ENCODE assay signal across 32 mouse cellular contexts in the genomic region with DNA sequence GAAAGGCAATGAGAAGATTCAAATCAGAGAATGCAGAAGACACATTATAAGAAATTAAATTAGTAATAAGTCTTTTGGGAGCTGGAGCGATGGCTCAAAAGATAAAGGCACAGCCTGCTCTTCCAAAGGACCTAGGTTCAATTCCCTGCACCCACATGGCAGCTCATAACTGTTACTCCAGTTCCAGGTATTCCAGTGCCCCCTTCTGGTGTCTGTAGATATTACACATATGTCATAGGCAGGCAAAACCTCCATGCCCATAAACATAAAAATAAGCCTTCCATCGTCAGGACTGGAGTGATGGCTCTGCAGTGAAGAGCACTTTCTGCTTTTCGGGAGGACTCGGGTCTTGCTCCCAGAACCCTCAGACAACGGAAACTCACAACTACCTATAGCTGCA.
DNase-seq lines count a peak whose midpoint lies in the region; ATAC-seq and TF ChIP-seq lines count a peak whose summit lies in the region.
"Had no signal": no experiment of that assay in that cellular context is flagged by ENCODE, and none has a peak within 500 bp of the region (broad histone marks: within the 10 kb centered on the region; RNA-seq: fewer than 3 reads in every experiment).

No protein-coding gene starts in this region.

- no peaks in the 10 kb centered on the region for H3K4me1 ChIP-seq in kidney, postnatal 0 days (replicated peaks; ENCODE audit: insufficient read depth, low read length)
- no peaks in the 10 kb centered on the region for H3K4me1 ChIP-seq in midbrain, embryonic 11.5 days (ENCODE audit: control insufficient read depth, insufficient read depth, low read length)
- H3K4me1 ChIP-seq in midbrain, embryonic 16.5 days (ENCODE audit: control insufficient read depth, insufficient read depth, low read length): no peaks in the 10 kb centered on the region
- no peaks in the 10 kb centered on the region for H3K4me1 ChIP-seq in hindbrain, embryonic 14.5 days (replicated peaks; ENCODE audit: control insufficient read depth, insufficient read depth, low read length)
- H3K4me1 ChIP-seq: embryonic facial prominence, embryonic 12.5 days; hindbrain, embryonic 15.5 days; limb, embryonic 15.5 days; midbrain, embryonic 15.5 days; neural tube, embryonic 12.5 days had no signal

- TF ChIP-seq CTCF in kidney, postnatal 0 days (IDR thresholded peaks at IDR 0.05; ENCODE audit: low read depth): 0 out of 2 replicates have a peak, but pooled peaks have one; percentile 12

- DNase-seq in kidney, postnatal 0 days (ENCODE audit: low spot score): no peak
- no peak for DNase-seq in kidney, postnatal 4 days
- peak; percentile 45 for DNase-seq in midbrain, embryonic 11.5 days (ENCODE audit: low spot score, missing footprints)
- DNase-seq in NIH3T3 (ENCODE audit: low read depth): peak; percentile 27
- no peak for DNase-seq in lung, adult 18-20 months
- no peak for DNase-seq in hindbrain, embryonic 14.5 days (ENCODE audit: low spot score)
- DNase-seq: adrenal gland, postnatal 25 days; cerebellum, adult 9-11 months; embryo, embryonic 11 days; gastrocnemius, postnatal 14 days; heart, adult 11 months; heart, postnatal 36 days; kidney, adult 8-10 months; kidney, postnatal 10 days; right cerebral cortex, adult 18-20 months; right cerebral cortex, postnatal 4 days; thymus, postnatal 4 days had no signal

- ATAC-seq in kidney, postnatal 0 days (replicated peaks; ENCODE audit: low FRiP score, low read depth): no peak
- no peak for ATAC-seq in midbrain, embryonic 11.5 days (ENCODE audit: low FRiP score)
- ATAC-seq in midbrain, embryonic 16.5 days: no peak
- no peak for ATAC-seq in hindbrain, embryonic 14.5 days (ENCODE audit: low FRiP score)
- ATAC-seq: CD4-positive, CD25-positive, alpha-beta regulatory T cell, adult 4 months; forebrain, embryonic 14.5 days; lung, postnatal 0 days; midbrain, embryonic 15.5 days; Patski had no signal

- 95% methylated on average over 5 of the region's 5 CpGs for WGBS in kidney, postnatal 0 days
- 90% methylated on average over 5 of the region's 5 CpGs for WGBS in midbrain, embryonic 11.5 days
- WGBS in midbrain, embryonic 16.5 days: 95% methylated on average over 5 of the region's 5 CpGs
- 93% methylated on average over 5 of the region's 5 CpGs for WGBS in hindbrain, embryonic 14.5 days

- H3K27ac ChIP-seq in kidney, postnatal 0 days: no peak overlapping the region
- no peak overlapping the region for H3K27ac ChIP-seq in midbrain, embryonic 11.5 days (ENCODE audit: low read depth, low read length)
- H3K27ac ChIP-seq in midbrain, embryonic 16.5 days (ENCODE audit: low read length): no peak overlapping the region
- no peak overlapping the region for H3K27ac ChIP-seq in hindbrain, embryonic 14.5 days
- H3K27ac ChIP-seq: embryonic facial prominence, embryonic 12.5 days; hindbrain, embryonic 15.5 days; limb, embryonic 10.5 days; limb, embryonic 15.5 days; macrophage; midbrain, embryonic 15.5 days; neural tube, embryonic 12.5 days had no signal

- H3K4me3 ChIP-seq in kidney, postnatal 0 days (replicated peaks; ENCODE audit: low read depth, low read length): no peak overlapping the region
- H3K4me3 ChIP-seq in midbrain, embryonic 11.5 days (ENCODE audit: low read depth, low read length): no peak overlapping the region
- no peak overlapping the region for H3K4me3 ChIP-seq in midbrain, embryonic 16.5 days (ENCODE audit: low read depth, low read length)
- H3K4me3 ChIP-seq in hindbrain, embryonic 14.5 days (replicated peaks; ENCODE audit: low read length): no peak overlapping the region
- H3K4me3 ChIP-seq: embryonic facial prominence, embryonic 12.5 days; hindbrain, embryonic 15.5 days; limb, embryonic 10.5 days; limb, embryonic 15.5 days; midbrain, embryonic 15.5 days; myocyte; neural tube, embryonic 12.5 days had no signal

- no peak overlapping the region for H3K4me2 ChIP-seq in kidney, postnatal 0 days (ENCODE audit: low read length)
- no peak overlapping the region for H3K4me2 ChIP-seq in midbrain, embryonic 11.5 days
- no peak overlapping the region for H3K4me2 ChIP-seq in midbrain, embryonic 16.5 days (ENCODE audit: low read length)
- no peak overlapping the region for H3K4me2 ChIP-seq in hindbrain, embryonic 14.5 days (replicated peaks)
- H3K4me2 ChIP-seq: embryonic facial prominence, embryonic 12.5 days; heart, embryonic 11.5 days; hindbrain, embryonic 15.5 days; limb, embryonic 15.5 days; midbrain, embryonic 15.5 days; neural tube, embryonic 12.5 days had no signal

- no peak overlapping the region for H3K9ac ChIP-seq in kidney, postnatal 0 days (ENCODE audit: low read depth, low read length)
- H3K9ac ChIP-seq in midbrain, embryonic 11.5 days (ENCODE audit: low read length): no peak overlapping the region
- H3K9ac ChIP-seq in midbrain, embryonic 16.5 days (ENCODE audit: low read depth, low read length): no peak overlapping the region
- no peak overlapping the region for H3K9ac ChIP-seq in hindbrain, embryonic 14.5 days
- H3K9ac ChIP-seq: embryonic facial prominence, embryonic 12.5 days; hindbrain, embryonic 15.5 days; limb, embryonic 15.5 days; midbrain, embryonic 15.5 days; neural tube, embryonic 12.5 days had no signal

- H3K27me3 ChIP-seq in kidney, postnatal 0 days (ENCODE audit: insufficient read depth, low read length): no peaks in the 10 kb centered on the region
- H3K27me3 ChIP-seq in midbrain, embryonic 11.5 days (ENCODE audit: control insufficient read depth, insufficient read depth, low read length): no peaks in the 10 kb centered on the region
- no peaks in the 10 kb centered on the region for H3K27me3 ChIP-seq in midbrain, embryonic 16.5 days (ENCODE audit: control insufficient read depth, insufficient read depth, low read depth, low read length)
- no peaks in the 10 kb centered on the region for H3K27me3 ChIP-seq in hindbrain, embryonic 14.5 days (ENCODE audit: control insufficient read depth, insufficient read depth, low read length)
- H3K27me3 ChIP-seq: embryonic facial prominence, embryonic 12.5 days; hindbrain, embryonic 15.5 days; limb, embryonic 15.5 days; midbrain, embryonic 15.5 days; neural tube, embryonic 12.5 days; Patski had no signal

- 0 out of 2 replicates have a peak, but pooled peaks cover 4% of the 10 kb centered on the region for H3K9me3 ChIP-seq in kidney, postnatal 0 days (replicated peaks; ENCODE audit: low read length)
- H3K9me3 ChIP-seq in midbrain, embryonic 11.5 days (ENCODE audit: control insufficient read depth, low read length): no peaks in the 10 kb centered on the region; the same call in 1 of the 2 replicates
- H3K9me3 ChIP-seq in midbrain, embryonic 16.5 days (replicated peaks; ENCODE audit: control insufficient read depth, low read length, poor library complexity, severe bottlenecking): no peaks in the 10 kb centered on the region
- no peaks in the 10 kb centered on the region for H3K9me3 ChIP-seq in hindbrain, embryonic 14.5 days (ENCODE audit: control insufficient read depth, low read length)
- H3K9me3 ChIP-seq: hindbrain, embryonic 15.5 days; limb, embryonic 15.5 days; midbrain, embryonic 15.5 days had no signal

- H3K36me3 ChIP-seq in kidney, postnatal 0 days (ENCODE audit: insufficient read depth, low read length): no peaks in the 10 kb centered on the region
- H3K36me3 ChIP-seq in midbrain, embryonic 11.5 days (ENCODE audit: control insufficient read depth, insufficient read depth, low read length): no peaks in the 10 kb centered on the region; the same call in 1 of the 2 replicates
- H3K36me3 ChIP-seq in midbrain, embryonic 16.5 days (ENCODE audit: control insufficient read depth, insufficient read depth, low read length): no peaks in the 10 kb centered on the region
- H3K36me3 ChIP-seq in hindbrain, embryonic 14.5 days (replicated peaks; ENCODE audit: control insufficient read depth, insufficient read depth): no peaks in the 10 kb centered on the region
- H3K36me3 ChIP-seq: G1E; midbrain, embryonic 15.5 days had no signal

Comparison
In these comparisons a context has a peak if more than half of its experiments do, and no peak if none do; other contexts are left out.
1. DNase-seq: peak in midbrain, embryonic 11.5 days (single experiment) and NIH3T3 (single experiment); none in kidney, postnatal 0 days (single experiment), kidney, postnatal 4 days (0 of 2), lung, adult 18-20 months (0 of 2) and hindbrain, embryonic 14.5 days (single experiment).